In the genomic region with DNA sequence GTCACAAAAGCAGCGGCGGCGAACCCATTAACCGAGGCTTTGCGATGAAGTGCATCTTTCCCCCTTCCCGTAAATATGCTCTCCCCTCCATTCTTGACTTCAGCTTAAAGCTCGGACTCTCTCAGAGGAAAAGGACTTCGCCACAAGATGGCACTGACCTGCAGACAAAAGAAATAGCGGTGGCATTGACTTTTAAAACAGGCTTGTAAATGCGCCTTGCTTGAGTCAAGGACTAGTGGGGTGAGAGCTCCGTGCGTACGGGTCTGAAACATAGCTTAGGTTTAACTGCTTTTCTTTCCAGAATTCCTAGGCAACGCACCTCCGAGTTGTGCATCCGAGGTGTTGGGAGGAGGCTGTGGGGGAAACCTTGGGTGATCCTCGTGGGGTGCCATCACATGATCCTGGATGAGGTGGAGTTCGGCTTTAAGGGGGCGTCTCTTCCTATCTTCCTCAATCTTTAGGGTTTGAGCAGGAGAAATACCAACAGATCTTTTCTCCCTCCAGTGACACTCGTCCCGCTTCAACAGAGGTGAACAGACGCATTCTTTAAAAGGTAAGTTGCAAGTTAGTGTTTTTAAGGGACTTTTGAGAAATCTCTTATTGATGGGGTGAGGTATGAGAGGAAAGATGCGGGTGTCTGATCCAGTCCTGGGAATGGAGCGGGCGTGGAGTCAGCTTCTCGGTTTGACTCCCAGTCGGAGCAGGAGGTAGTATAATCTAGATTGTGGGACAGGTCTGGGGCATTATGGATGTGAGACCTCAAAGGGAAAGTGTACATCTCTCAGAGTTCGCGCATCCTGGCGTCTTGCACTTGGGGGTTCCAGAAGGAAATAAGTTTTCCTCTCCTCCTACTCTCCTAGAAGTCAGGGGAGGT, we compare ENCODE assay signal across 9 mouse cellular contexts. TPM values are rescaled to one million over a fixed set of nuclear protein-coding genes. Genes with fewer than 3 reads are reported as not detected.
A peak's percentile ranks its signal among the peaks of the same experiment; 100 is the strongest.
DNase-seq lines count a peak whose midpoint lies in the region; ATAC-seq and TF ChIP-seq lines count a peak whose summit lies in the region.
"Had no signal": no experiment of that assay in that cellular context is flagged by ENCODE, and none has a peak within 500 bp of the region (broad histone marks: within the 10 kb centered on the region; RNA-seq: fewer than 3 reads in every experiment).

Gene Npy1r, plus strand, starts transcription at position 223 of the 874 bp plus-strand sequence.

- H3K36me3 ChIP-seq in forebrain, embryonic 14.5 days (ENCODE audit: control insufficient read depth, insufficient read depth, low read length), result no peaks in the 10 kb centered on the region
- no peaks in the 10 kb centered on the region for H3K36me3 ChIP-seq in hindbrain, embryonic 11.5 days (ENCODE audit: control insufficient read depth, insufficient read depth, low read length)
- no peaks in the 10 kb centered on the region for H3K36me3 ChIP-seq in lung, embryonic 14.5 days (ENCODE audit: insufficient read depth)

- TF ChIP-seq CTCF in lung, embryonic 14.5 days (IDR thresholded peaks at IDR 0.05; ENCODE audit: low read depth), result peak; percentile 71

- no peaks in the 10 kb centered on the region for H3K9me3 ChIP-seq in forebrain, embryonic 14.5 days (replicated peaks; ENCODE audit: control insufficient read depth, low read length)
- no peaks in the 10 kb centered on the region for H3K9me3 ChIP-seq in hindbrain, embryonic 11.5 days (ENCODE audit: control insufficient read depth, low read length)
- H3K9me3 ChIP-seq in lung, embryonic 14.5 days (ENCODE audit: low read depth, low read length), result no peaks in the 10 kb centered on the region

- H3K4me1 ChIP-seq in forebrain, embryonic 14.5 days (ENCODE audit: control insufficient read depth, insufficient read depth, low read length), result peaks cover 3% of the 10 kb centered on the region; the same call in 1 of the 2 replicates
- H3K4me1 ChIP-seq in hindbrain, embryonic 11.5 days (replicated peaks; ENCODE audit: control insufficient read depth, insufficient read depth, low read length), result peaks cover 4% of the 10 kb centered on the region
- H3K4me1 ChIP-seq in lung, embryonic 14.5 days (ENCODE audit: insufficient read depth), result no peaks in the 10 kb centered on the region

- no peak within 1 kb of the TSS for H3K27ac ChIP-seq in forebrain, embryonic 14.5 days (ENCODE audit: low read depth, low read length)
- H3K27ac ChIP-seq in hindbrain, embryonic 11.5 days (ENCODE audit: low read depth, low read length), result no peak within 1 kb of the TSS
- H3K27ac ChIP-seq in lung, embryonic 14.5 days (ENCODE audit: low read depth), result no peak within 1 kb of the TSS

- DNase-seq in urinary bladder, adult 2 months (ENCODE audit: low spot score), result no peak
- no peak for DNase-seq in urinary bladder, postnatal 4 days (ENCODE audit: low spot score in 2 of 2)
- DNase-seq in forebrain, embryonic 14.5 days (ENCODE audit: low spot score), result peak; percentile 78
- DNase-seq in hindbrain, embryonic 11.5 days (ENCODE audit: low spot score), result peak; percentile 73
- peak; percentile 56 for DNase-seq in layer of hippocampus, adult 9-11 months
- DNase-seq in lung, embryonic 14.5 days, result peak; percentile 87
- DNase-seq in right cerebral cortex, adult 18-20 months, result peak; percentile 68
- DNase-seq in spleen, postnatal 4 days (ENCODE audit: low spot score in 2 of 2), result no peak

- H3K27me3 ChIP-seq in forebrain, embryonic 14.5 days (replicated peaks; ENCODE audit: control insufficient read depth, insufficient read depth, low read length), result peaks cover 20% of the 10 kb centered on the region
- H3K27me3 ChIP-seq in hindbrain, embryonic 11.5 days (ENCODE audit: control insufficient read depth, insufficient read depth, low read length), result peaks cover 11% of the 10 kb centered on the region
- peaks cover 19% of the 10 kb centered on the region for H3K27me3 ChIP-seq in lung, embryonic 14.5 days (ENCODE audit: insufficient read depth, low read length)

- ATAC-seq in forebrain, embryonic 14.5 days, result peak; percentile 79
- peak; percentile 80 for ATAC-seq in hindbrain, embryonic 11.5 days (ENCODE audit: low FRiP score)
- peak; percentile 84 for ATAC-seq in lung, embryonic 14.5 days (ENCODE audit: insufficient read depth)

- H3K4me2 ChIP-seq in forebrain, embryonic 14.5 days (ENCODE audit: low read length), result peak within 1 kb of the TSS; percentile 55
- peak within 1 kb of the TSS; percentile 66 for H3K4me2 ChIP-seq in hindbrain, embryonic 11.5 days (replicated peaks; ENCODE audit: low read depth, low read length)
- H3K4me2 ChIP-seq in lung, embryonic 14.5 days, result peak within 1 kb of the TSS; percentile 57

- 1% methylated on average over 30 of the region's 30 CpGs for WGBS in forebrain, embryonic 14.5 days
- under 1% methylated on average over 30 of the region's 30 CpGs for WGBS in hindbrain, embryonic 11.5 days
- 2% methylated on average over 30 of the region's 30 CpGs for WGBS in lung, embryonic 14.5 days

- peak within 1 kb of the TSS; percentile 34 for H3K4me3 ChIP-seq in forebrain, embryonic 14.5 days (ENCODE audit: low read depth, low read length)
- H3K4me3 ChIP-seq in hindbrain, embryonic 11.5 days (ENCODE audit: low read depth, low read length), result peak within 1 kb of the TSS; percentile 37
- H3K4me3 ChIP-seq in lung, embryonic 14.5 days (ENCODE audit: low read depth, low read length), result peak within 1 kb of the TSS; percentile 29
- H3K4me3 ChIP-seq: myocyte had no signal

- H3K9ac ChIP-seq in forebrain, embryonic 14.5 days (ENCODE audit: low read length), result peak within 1 kb of the TSS; percentile 38
- H3K9ac ChIP-seq in hindbrain, embryonic 11.5 days (ENCODE audit: low read depth, low read length), result peak within 1 kb of the TSS; percentile 27; the same call in 1 of the 2 replicates
- H3K9ac ChIP-seq in lung, embryonic 14.5 days, result peak within 1 kb of the TSS; percentile 30; the same call in 1 of the 2 replicates

RNA-seq across cellular contexts. Expression of gene Npy1r, which starts in this region (rescaled TPM):
- 67.4 and 68.2 TPM in 2 replicates for polyA plus RNA-seq in urinary bladder, adult 2 months (2012; rRNA removed)
- 2.3 and 3.4 TPM in 2 replicates for polyA plus RNA-seq in forebrain, embryonic 14.5 days (2014; fragmentation: Nextera tagmentation; extraction: Ambion mirVana)
- polyA plus RNA-seq in hindbrain, embryonic 11.5 days (2014; fragmentation: Nextera tagmentation; extraction: Ambion mirVana), result 1.6 and 2.1 TPM in 2 replicates
- 0.89 and 0.92 TPM in 2 replicates for polyA plus RNA-seq in lung, embryonic 14.5 days (2014; fragmentation: Nextera tagmentation; extraction: Ambion mirVana)
- polyA plus RNA-seq: myocyte had no signal

Comparison
In these comparisons a context has a peak if more than half of its experiments do, and no peak if none do; other contexts are left out.
1. RNA of gene Npy1r (polyA plus RNA-seq): 67.4 to 68.2 TPM in urinary bladder, adult 2 months; 2.3 to 3.4 TPM in forebrain, embryonic 14.5 days, 1.6 to 2.1 TPM in hindbrain, embryonic 11.5 days and 0.89 to 0.92 TPM in lung, embryonic 14.5 days; every median in the first group is over 10 times any median in the second.
2. Peak in DNase-seq, ATAC-seq, H3K4me3 ChIP-seq, H3K9ac ChIP-seq and H3K4me2 ChIP-seq in lung, embryonic 14.5 days; RNA of the gene not detected or under 1 TPM.
3. DNase-seq: peak in forebrain, embryonic 14.5 days (single experiment), hindbrain, embryonic 11.5 days (single experiment), layer of hippocampus, adult 9-11 months (single experiment) and right cerebral cortex, adult 18-20 months (single experiment); none in urinary bladder, adult 2 months (single experiment), urinary bladder, postnatal 4 days (0 of 2) and spleen, postnatal 4 days (0 of 2).
4. Peak in every context shown above with its lines, with median percentiles within 50 percentile points of each other: ATAC-seq, H3K4me2 ChIP-seq, H3K4me3 ChIP-seq and H3K9ac ChIP-seq.